Mouse (Mus musculus) layer of hippocampus, adult 2 months (tissue): ENCODE measurements at regions not wholly inside any gene's neighbourhood (a gene's known extent, or its start where the extent isn't known, plus 50 kb on each side); places are given as distances from the start of the nearest gene placed in this dataset.

Experiments used
- DNase-seq, 2 experiments: peaks; one replicate each; pipeline ENCODE4 v3.0.0; 2022; ENCODE audit warnings: low spot score in 2 of 2
- H3K27ac ChIP-seq: fragments of 200-600 bp; 2 replicates; pipeline ENCODE4 v1.8.1; 2022
- H3K4me3 ChIP-seq: fragments of 200-600 bp; 2 replicates; pipeline ENCODE4 v1.8.1; 2022; ENCODE audit warnings: mild to moderate bottlenecking
- CTCF ChIP-seq: fragments of 200-600 bp; conservative IDR thresholded peaks from 2 replicates; pipeline ENCODE4 v1.8.1; 2022; ENCODE audit warnings: antibody characterized with exemption, mild to moderate bottlenecking, moderate library complexity

DNA sequence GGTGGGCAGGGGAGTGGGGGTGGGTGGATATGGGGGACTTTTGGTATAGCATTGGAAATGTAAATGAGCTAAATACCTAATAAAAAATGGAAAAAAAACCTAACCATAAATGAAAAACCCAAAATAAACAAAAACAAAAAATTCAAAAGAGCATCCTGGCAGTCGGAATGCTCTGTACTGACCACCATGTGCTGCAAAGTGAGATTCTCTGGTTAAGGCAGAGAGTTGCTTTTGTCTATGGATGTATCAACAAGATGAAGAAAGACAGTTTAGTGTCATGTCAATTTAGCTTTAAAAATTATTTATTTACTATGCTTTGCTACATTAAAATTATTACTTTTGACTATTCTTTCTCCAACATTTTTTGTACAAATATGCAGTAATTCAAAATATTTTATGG is 88.5 kb downstream of the E330014E10Rik start:
- no peak overlapping the region for H3K4me3 ChIP-seq
- no peak for TF ChIP-seq CTCF
- no peak overlapping the region for H3K27ac ChIP-seq
- DNase-seq: no peak

- no peak for DNase-seq
- no peak overlapping the region for H3K4me3 ChIP-seq
- no peak for TF ChIP-seq CTCF
- no peak overlapping the region for H3K27ac ChIP-seq
These were observed 89.1 kb downstream of the E330014E10Rik start for GRCm38 (mm10) chr5:95864725-95865492.

- H3K27ac ChIP-seq: no peak overlapping the region
- no peak for TF ChIP-seq CTCF
- no peak for DNase-seq
- no peak overlapping the region for H3K4me3 ChIP-seq
These were observed 89.7 kb downstream of the E330014E10Rik start for GRCm38 (mm10) chr5:95865516-95865915.

GRCm38 (mm10) chr5:95866848-95867495 is 89.8 kb upstream of the Cxcl13 start:
- DNase-seq: no peak
- no peak for TF ChIP-seq CTCF
- Histone ChIP-seq H3K27ac (no peak overlapping the region), H3K4me3 (no peak overlapping the region)

GRCm38 (mm10) chr5:95870336-95870845 is 86.4 kb upstream of the Cxcl13 start:
- no peak for TF ChIP-seq CTCF
- H3K4me3 ChIP-seq: no peak overlapping the region
- DNase-seq: no peak
- H3K27ac ChIP-seq: no peak overlapping the region

- no peak overlapping the region for H3K4me3 ChIP-seq
- no peak overlapping the region for H3K27ac ChIP-seq
- DNase-seq: no peak
- no peak for TF ChIP-seq CTCF
These were observed 81.8 kb upstream of the Cxcl13 start for GRCm38 (mm10) chr5:95874969-95875368.

- peak; percentile 51 to 70 for DNase-seq
- peak; percentile 89 for TF ChIP-seq CTCF
- Histone ChIP-seq H3K4me3 (no peak overlapping the region), H3K27ac (no peak overlapping the region)
These were observed 75.8 kb upstream of the Cxcl13 start for GRCm38 (mm10) chr5:95880914-95881313.
